ENCODE assay signal across 1 mouse cellular context in genomic region chr17:26956309-26956708, GRCm38 (mm10).
TF ChIP-seq lines count a peak whose summit lies in the region.

No protein-coding gene starts in this region.

TF ChIP-seq in C2C12, 6 proteins besides CTCF, POLR2A, EP300 and RAD21 (continued from another document):
- TF ChIP-seq MYOG (IDR thresholded peaks at IDR 0.05; ENCODE audit: control insufficient read depth, extremely low read depth, insufficient read length), result no peak
- peak; percentile 59 for TF ChIP-seq USF1 (IDR thresholded peaks at IDR 0.05; ENCODE audit: low read depth)
- TF ChIP-seq FOSL1 (IDR thresholded peaks at IDR 0.05; ENCODE audit: insufficient read depth, low read length, poor library complexity, severe bottlenecking), result no peak
- no peak for TF ChIP-seq CEBPB (IDR thresholded peaks at IDR 0.05; ENCODE audit: low read depth)
